Mouse (Mus musculus) stomach, postnatal 0 days (tissue): ENCODE data around the gene E2f6.

ENCODE experiments used
- CTCF ChIP-seq: IDR thresholded peaks from 2 replicates; pipeline ENCODE4 v1.5.1; 2016; ENCODE audit warnings: antibody characterized with exemption, low read depth, mild to moderate bottlenecking, moderate library complexity
- EP300 ChIP-seq: optimal IDR thresholded peaks from 2 replicates; pipeline ENCODE3; 2016; ENCODE audit warnings: antibody characterized with exemption

DNA sequence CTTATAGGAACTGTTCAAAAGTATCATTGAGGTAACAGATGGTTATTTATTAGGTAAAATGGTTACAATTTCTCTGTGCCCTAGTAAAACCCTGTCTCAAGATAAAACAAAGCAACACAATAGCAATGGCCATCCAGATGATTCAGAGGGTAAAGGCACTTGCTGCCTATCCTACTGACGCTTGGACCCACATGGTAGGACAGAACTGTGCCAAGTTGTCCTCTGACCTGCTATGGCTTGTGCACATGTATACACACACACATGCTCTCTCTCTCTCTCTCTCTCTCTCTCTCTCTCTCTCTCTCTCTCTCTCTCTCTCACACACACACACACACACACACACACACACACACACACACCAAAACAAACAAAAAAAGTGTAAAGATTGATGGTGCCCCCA lies 21.6 kb upstream of the E2f6 start:
- TF ChIP-seq CTCF (no peak), EP300 (no peak)
